Mouse (Mus musculus) adrenal gland (tissue): Measurements from ENCODE around the gene Tshz3.

Experiments
- intact Hi-C: fragments of 180-260 bp; cut with DNase I; formaldehyde crosslinking; loops from one replicate; pipeline ENCODE4 v1.15.1; 2025

Tshz3 gene

DNA sequence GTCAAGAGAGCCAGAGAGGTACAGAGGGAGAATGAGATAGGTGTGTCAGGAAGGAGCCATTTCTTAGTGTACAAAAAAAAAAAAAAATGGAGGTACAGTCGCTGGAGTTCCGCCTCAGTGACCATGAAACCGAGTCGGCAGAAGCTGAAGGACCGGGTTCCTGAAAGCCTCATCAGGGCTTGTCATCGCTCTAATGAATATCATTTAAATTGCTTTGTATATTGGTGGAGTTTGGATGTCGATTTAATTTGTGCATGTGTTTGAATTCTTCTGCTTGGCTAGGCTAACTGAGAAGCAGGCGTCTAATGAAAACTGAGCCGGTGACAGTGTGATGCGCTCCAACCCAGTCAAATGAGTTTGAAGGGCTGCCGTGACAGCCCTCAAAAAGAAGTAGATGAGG, 80.5 kb downstream of the Tshz3 start:
- intact Hi-C loops: no loop called here

DNA sequence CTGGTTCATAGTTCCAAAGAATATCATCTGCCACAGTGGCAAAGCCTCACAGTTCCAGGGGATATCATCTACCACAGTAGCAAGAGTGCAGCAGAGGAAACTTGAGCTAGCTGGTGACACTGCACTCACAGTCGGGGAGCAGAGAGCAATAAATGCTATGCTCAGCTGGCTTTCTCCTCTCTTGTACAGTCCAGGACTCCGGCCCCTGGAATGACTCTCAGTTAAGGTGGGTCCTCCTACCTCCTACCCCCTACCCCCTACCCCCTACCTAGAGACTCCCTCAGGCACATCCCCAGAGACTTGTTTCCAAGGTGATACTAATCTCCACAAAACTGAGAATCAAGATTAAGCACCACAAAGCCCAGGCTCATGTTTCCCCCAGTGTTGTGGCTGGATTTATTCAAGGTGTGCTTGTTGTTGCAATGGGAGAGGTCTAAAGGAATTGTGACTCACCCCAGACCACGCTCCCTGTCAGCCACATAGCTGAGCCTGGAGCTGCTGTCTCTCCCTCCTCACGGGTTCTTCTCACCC, 86.4 kb downstream of the Tshz3 start:
- intact Hi-C loops: no loop called here

DNA sequence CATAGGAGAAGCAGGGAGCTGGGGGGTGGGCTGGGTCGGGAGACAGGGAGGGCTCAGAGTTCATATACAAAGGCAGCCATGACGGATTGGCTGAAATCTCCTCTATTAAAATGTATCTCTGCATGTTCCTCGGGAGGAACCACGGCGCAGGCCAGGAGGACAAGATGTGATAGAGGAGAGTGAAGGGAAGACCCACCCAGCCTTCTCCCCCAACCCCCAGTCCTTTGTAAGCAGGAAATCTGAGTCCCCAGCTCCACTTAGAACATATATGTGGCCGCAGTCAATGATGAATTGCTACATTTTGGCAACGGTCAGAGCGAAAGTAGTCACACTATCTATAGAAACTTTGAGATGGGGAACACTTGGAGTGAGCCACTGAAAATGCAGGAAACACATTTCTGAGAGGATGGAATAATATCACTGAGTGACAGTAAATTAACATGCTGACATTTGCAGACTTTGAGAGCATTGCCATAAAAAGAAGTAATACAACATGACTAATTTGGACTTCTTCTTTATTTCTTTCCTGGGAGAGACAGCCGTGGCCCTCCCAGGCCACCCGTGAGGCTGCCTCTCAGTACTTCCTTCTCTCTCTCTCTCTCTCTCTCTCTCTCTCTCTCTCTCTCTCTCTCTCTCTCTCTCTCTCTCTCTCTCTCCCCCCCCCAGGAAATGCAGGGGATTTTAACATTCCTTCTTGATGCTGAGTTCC, 88.9 kb downstream of the Tshz3 start:
- intact Hi-C loops: no loop called here

DNA sequence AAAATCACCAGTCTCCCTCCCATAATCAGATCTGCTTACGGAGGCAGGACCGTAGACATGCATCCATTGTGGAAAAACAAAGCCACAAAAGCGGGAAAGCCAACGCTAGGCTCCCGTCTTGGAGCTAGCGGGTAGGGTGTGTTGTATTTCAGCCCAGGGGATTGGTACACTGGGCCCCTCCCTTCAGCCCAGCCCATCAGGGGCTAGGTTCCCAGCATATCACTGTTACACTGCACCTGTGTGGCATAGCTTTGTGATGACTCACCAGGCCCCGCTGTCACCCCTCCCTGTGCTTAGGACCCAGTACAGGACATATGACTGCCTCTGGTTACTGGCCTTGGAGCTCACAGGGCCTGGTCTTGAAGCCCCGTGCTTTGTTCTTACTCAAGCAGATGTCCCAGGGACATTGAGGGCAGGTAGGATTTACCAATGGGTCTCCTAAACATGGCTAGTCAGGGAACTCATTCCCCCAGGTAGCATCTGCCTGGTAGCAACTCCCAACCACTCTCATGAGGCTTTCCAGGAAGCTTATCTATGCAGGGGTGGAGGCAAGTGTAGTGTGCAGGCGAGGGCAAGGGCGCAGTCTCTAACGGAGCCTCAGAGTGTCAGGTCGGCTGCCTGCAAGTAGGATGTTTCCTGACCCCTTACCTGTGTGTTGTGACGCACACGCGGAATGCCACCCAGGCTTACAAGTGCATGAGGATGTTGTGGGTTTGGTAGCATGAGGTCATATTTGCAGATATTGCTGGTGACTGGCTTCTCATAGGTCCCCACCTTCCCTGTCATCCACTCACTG, 98.7 kb downstream of the Tshz3 start:
- intact Hi-C loops: no loop called here
